Mouse (Mus musculus) MEL (cell line): ENCODE measurements around the gene Phospho1.

Experiments
- CTCF ChIP-seq, 3 experiments: IDR thresholded peaks in 2 of 3; conservative IDR thresholded peaks in 1 of 3; 2 replicates each; pipeline ENCODE4 v1.5.1; 2011 to 2012; ENCODE audit warnings: low read length in 3 of 3, low read depth in 2 of 3, mild to moderate bottlenecking in 2 of 3, improper control_type of control experiment in 1 of 3, inconsistent platforms in 1 of 3, mixed read lengths in 1 of 3, moderate library complexity in 1 of 3; ENCODE audit not compliant: control insufficient read depth in 1 of 3, insufficient read depth in 1 of 3, poor library complexity in 1 of 3, severe bottlenecking in 1 of 3
- E2F4 ChIP-seq: IDR thresholded peaks from 2 replicates; pipeline ENCODE4 v1.6.1; 2011; ENCODE audit warnings: low read depth, low read length, improper control_type of control experiment, borderline replicate concordance
- GATA1 ChIP-seq: IDR thresholded peaks from 2 replicates; pipeline ENCODE4 v1.6.1; 2011; ENCODE audit warnings: low read depth, low read length, improper control_type of control experiment
- POLR2A ChIP-seq, 2 experiments: IDR thresholded peaks; 2 replicates each; pipeline ENCODE4 v1.6.1; 2011 to 2012; ENCODE audit warnings: low read length in 2 of 2, mild to moderate bottlenecking in 2 of 2, control low read depth in 1 of 2, improper control_type of control experiment in 1 of 2, low read depth in 1 of 2, moderate library complexity in 1 of 2; ENCODE audit not compliant: control insufficient read depth in 1 of 2, insufficient read depth in 1 of 2, poor library complexity in 1 of 2
- ZKSCAN1 ChIP-seq: IDR thresholded peaks from 2 replicates; pipeline ENCODE4 v1.6.1; 2012; ENCODE audit warnings: low read depth, mild to moderate bottlenecking, inconsistent platforms, low read length, improper control_type of control experiment, moderate library complexity
- ZMIZ1 ChIP-seq: IDR thresholded peaks from 2 replicates; pipeline ENCODE4 v1.6.1; 2012; ENCODE audit warnings: low read depth, mild to moderate bottlenecking, inconsistent platforms, low read length, improper control_type of control experiment, moderate library complexity

DNA sequence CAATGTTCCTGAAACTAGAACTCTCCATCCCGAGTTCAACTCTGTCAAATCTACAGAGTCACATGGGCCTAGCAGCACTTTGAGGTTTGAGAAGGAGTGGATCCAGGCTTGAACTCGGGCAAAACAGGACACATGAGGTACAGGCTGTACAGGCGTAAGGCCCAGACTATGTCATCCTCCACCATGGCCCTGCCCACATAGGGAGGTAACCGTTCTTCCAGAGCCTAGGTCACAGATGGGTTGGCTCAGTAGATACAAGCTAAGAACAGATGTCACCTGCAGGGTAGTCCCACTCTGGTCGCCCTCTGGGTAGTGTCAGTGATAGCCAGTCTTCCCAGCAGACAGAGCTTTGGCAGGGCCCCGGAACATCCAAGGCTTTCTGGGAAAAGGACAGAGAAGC, 37.8 kb upstream of the Phospho1 start:
- no peak for TF ChIP-seq E2F4
- TF ChIP-seq ZMIZ1 = no peak
- TF ChIP-seq CTCF (IDR thresholded peaks at IDR 0.05 in 2 of 3, conservative IDR thresholded peaks at IDR 0.05 in 1 of 3; ENCODE audit: control insufficient read depth in 1 of 3, insufficient read depth in 1 of 3, low read depth in 2 of 3, low read length in 3 of 3, poor library complexity in 1 of 3, severe bottlenecking in 1 of 3) = no peak
- TF ChIP-seq GATA1 = no peak
- TF ChIP-seq ZKSCAN1 = no peak
- TF ChIP-seq POLR2A (IDR thresholded peaks at IDR 0.05; ENCODE audit: control insufficient read depth in 1 of 2, insufficient read depth in 1 of 2, low read depth in 1 of 2, low read length in 2 of 2, poor library complexity in 1 of 2) = no peak
